Mouse (Mus musculus) stomach, postnatal 0 days (tissue): ENCODE measurements around the gene Gm49396.

Source experiments
- CTCF ChIP-seq: IDR thresholded peaks from 2 replicates; pipeline ENCODE4 v1.5.1; 2016; ENCODE audit warnings: antibody characterized with exemption, low read depth, mild to moderate bottlenecking, moderate library complexity
- EP300 ChIP-seq: optimal IDR thresholded peaks from 2 replicates; pipeline ENCODE3; 2016; ENCODE audit warnings: antibody characterized with exemption

DNA sequence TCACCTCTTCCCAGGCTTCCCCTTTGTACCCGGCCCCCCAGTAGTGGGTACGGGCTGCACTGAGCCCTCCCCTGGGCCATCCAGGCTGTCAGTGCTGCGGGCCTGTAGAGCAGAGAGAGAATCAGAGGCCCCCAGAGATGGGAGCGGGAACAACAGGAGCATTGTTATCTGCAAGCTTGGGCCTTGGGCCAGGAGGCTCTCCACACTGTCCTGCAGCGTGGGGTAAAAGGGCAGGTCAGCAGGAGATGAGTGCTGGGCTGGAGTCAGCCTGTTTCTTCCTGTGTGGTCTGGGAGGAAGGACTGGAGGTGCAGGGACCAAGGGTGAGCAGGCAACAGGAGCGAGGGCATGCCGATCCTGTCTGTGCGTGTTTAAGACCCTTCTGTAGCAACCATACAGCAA lies 30.2 kb upstream of the Gm49396 start:
- TF ChIP-seq CTCF (no peak), EP300 (no peak)
